Comparison of ENCODE assay signal across 8 mouse cellular contexts in the genomic region with DNA sequence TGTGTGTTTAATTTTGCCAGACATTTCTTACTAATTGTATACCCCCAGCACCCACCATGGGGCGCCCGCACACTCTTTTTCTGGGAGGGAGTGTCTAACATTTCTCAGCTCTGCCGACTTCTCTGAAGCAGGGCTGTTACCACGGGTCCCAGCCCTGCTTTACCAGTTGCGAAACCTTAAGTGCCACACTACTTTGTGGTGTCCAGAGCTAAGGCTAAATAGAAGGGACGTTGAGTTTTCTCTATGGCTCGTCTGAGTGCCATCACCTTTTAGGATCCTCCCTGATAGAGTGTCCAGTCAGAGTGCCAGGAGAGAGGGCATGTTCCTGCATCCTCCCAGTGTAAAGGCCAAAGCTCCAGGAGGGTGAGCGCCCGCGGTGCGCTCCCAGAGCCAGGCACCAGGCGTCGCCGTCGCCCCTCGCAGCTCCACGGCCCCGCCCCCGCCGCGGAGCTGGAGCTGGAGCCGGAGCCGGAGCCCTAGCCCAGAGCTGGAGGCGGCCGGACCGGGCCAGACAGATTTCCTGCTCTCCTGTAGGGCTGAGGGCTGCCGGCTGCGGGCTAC. TPM values are rescaled to one million over a fixed set of nuclear protein-coding genes. Genes with fewer than 3 reads are reported as not detected.
DNase-seq lines count a peak whose midpoint lies in the region; ATAC-seq and TF ChIP-seq lines count a peak whose summit lies in the region.

TSS of gene Ptpre (plus strand) at position 141 of the 561 bp plus-strand sequence.

- peak within 1 kb of the TSS; percentile 52 for H3ac ChIP-seq in myocyte (ENCODE audit: control insufficient read depth, insufficient read length)

- peak; percentile 86 for DNase-seq in CD4-positive, CD25-positive, alpha-beta regulatory T cell, adult 2 months (ENCODE audit: low read depth, low spot score)
- DNase-seq in fibroblast of lung, adult 2 months (ENCODE audit: low read depth) = peak; percentile 71
- DNase-seq in kidney, postnatal 0 days (ENCODE audit: low spot score) = peak; percentile 90
- DNase-seq in liver, embryonic 11.5 days (ENCODE audit: low spot score) = peak; percentile 88
- peak; percentile 82 to 93 for DNase-seq in spleen, postnatal 4 days (ENCODE audit: low spot score in 2 of 2)

- H3K79me2 ChIP-seq in myocyte (ENCODE audit: control insufficient read depth, insufficient read depth) = no peaks in the 10 kb centered on the region

- peak within 1 kb of the TSS; percentile 80 for H3K9ac ChIP-seq in heart, embryonic 13.5 days
- H3K9ac ChIP-seq in kidney, postnatal 0 days (ENCODE audit: low read depth, low read length) = peak within 1 kb of the TSS; percentile 50
- H3K9ac ChIP-seq in liver, embryonic 11.5 days (ENCODE audit: low read depth, low read length) = peak within 1 kb of the TSS; percentile 72

- peaks cover 8% of the 10 kb centered on the region for H3K4me1 ChIP-seq in brown adipose tissue, adult 24 weeks (ENCODE audit: control insufficient read depth, insufficient read depth, insufficient read length, low read length)
- peaks cover 7% of the 10 kb centered on the region; the same call in 1 of the 2 replicates for H3K4me1 ChIP-seq in heart, embryonic 13.5 days
- no peaks in the 10 kb centered on the region for H3K4me1 ChIP-seq in kidney, postnatal 0 days (replicated peaks; ENCODE audit: insufficient read depth, low read length)
- H3K4me1 ChIP-seq in liver, embryonic 11.5 days (replicated peaks; ENCODE audit: control insufficient read depth, insufficient read depth, low read length) = peaks cover 9% of the 10 kb centered on the region; the same call in 1 of the 2 replicates

- peak; percentile 82 for TF ChIP-seq CTCF in kidney, postnatal 0 days (IDR thresholded peaks at IDR 0.05; ENCODE audit: low read depth)

- H3K9me3 ChIP-seq in heart, embryonic 13.5 days = no peaks in the 10 kb centered on the region
- no peaks in the 10 kb centered on the region for H3K9me3 ChIP-seq in kidney, postnatal 0 days (replicated peaks; ENCODE audit: low read length)
- H3K9me3 ChIP-seq in liver, embryonic 11.5 days (ENCODE audit: control insufficient read depth, low read length) = no peaks in the 10 kb centered on the region

- H3K36me3 ChIP-seq in heart, embryonic 13.5 days = no peaks in the 10 kb centered on the region
- no peaks in the 10 kb centered on the region for H3K36me3 ChIP-seq in kidney, postnatal 0 days (ENCODE audit: insufficient read depth, low read length)
- H3K36me3 ChIP-seq in liver, embryonic 11.5 days (ENCODE audit: control insufficient read depth, insufficient read depth, low read length) = no peaks in the 10 kb centered on the region
- no peaks in the 10 kb centered on the region for H3K36me3 ChIP-seq in myocyte (ENCODE audit: control insufficient read depth, insufficient read depth)

- H3K4me3 ChIP-seq in brown adipose tissue, adult 24 weeks (ENCODE audit: insufficient read depth, low read depth, low read length) = peak within 1 kb of the TSS; percentile 81
- H3K4me3 ChIP-seq in heart, embryonic 13.5 days = peak within 1 kb of the TSS; percentile 70
- peak within 1 kb of the TSS; percentile 42 for H3K4me3 ChIP-seq in kidney, postnatal 0 days (replicated peaks; ENCODE audit: low read depth, low read length)
- peak within 1 kb of the TSS; percentile 81 for H3K4me3 ChIP-seq in liver, embryonic 11.5 days (ENCODE audit: low read depth, low read length)
- H3K4me3 ChIP-seq in myocyte = no peak within 1 kb of the TSS

- H3K27ac ChIP-seq in brown adipose tissue, adult 24 weeks (replicated peaks; ENCODE audit: low read depth, low read length) = peak within 1 kb of the TSS; percentile 54
- H3K27ac ChIP-seq in heart, embryonic 13.5 days (replicated peaks) = no peak within 1 kb of the TSS
- H3K27ac ChIP-seq in kidney, postnatal 0 days = no peak within 1 kb of the TSS
- peak within 1 kb of the TSS; percentile 52 for H3K27ac ChIP-seq in liver, embryonic 11.5 days (ENCODE audit: low read depth, low read length)

- ATAC-seq in heart, embryonic 13.5 days (ENCODE audit: extremely low read depth, insufficient number of reproducible peaks, low FRiP score, low TSS enrichment) = peak; percentile 62; the same call in 1 of the 2 replicates
- ATAC-seq in kidney, postnatal 0 days (replicated peaks; ENCODE audit: low FRiP score, low read depth) = peak; percentile 95
- ATAC-seq in liver, embryonic 11.5 days (replicated peaks; ENCODE audit: low FRiP score) = peak; percentile 91

- peaks cover 56% of the 10 kb centered on the region for H3K27me3 ChIP-seq in heart, embryonic 13.5 days (replicated peaks)
- H3K27me3 ChIP-seq in kidney, postnatal 0 days (ENCODE audit: insufficient read depth, low read length) = no peaks in the 10 kb centered on the region
- H3K27me3 ChIP-seq in liver, embryonic 11.5 days (replicated peaks; ENCODE audit: control insufficient read depth, insufficient read depth, low read length) = no peaks in the 10 kb centered on the region
- no peaks in the 10 kb centered on the region for H3K27me3 ChIP-seq in myocyte (ENCODE audit: control insufficient read depth, insufficient read depth, insufficient read length)

- H3K4me2 ChIP-seq in heart, embryonic 13.5 days = peak within 1 kb of the TSS; percentile 94
- peak within 1 kb of the TSS; percentile 87 for H3K4me2 ChIP-seq in kidney, postnatal 0 days (ENCODE audit: low read length)
- H3K4me2 ChIP-seq in liver, embryonic 11.5 days = peak within 1 kb of the TSS; percentile 96
- peak within 1 kb of the TSS; percentile 77 for H3K4me2 ChIP-seq in myocyte (ENCODE audit: low read depth)

- no peak for TF ChIP-seq POLR2A in myocyte (IDR thresholded peaks at IDR 0.05; ENCODE audit: insufficient read length, low read depth)

- 6% methylated on average over 25 of the region's 28 CpGs for WGBS in heart, embryonic 13.5 days
- 4% methylated on average over 28 of the region's 28 CpGs for WGBS in kidney, postnatal 0 days
- 2% methylated on average over 28 of the region's 28 CpGs for WGBS in liver, embryonic 11.5 days

TF ChIP-seq in myocyte, 11 proteins besides CTCF, POLR2A, EP300 and RAD21:
- TF ChIP-seq MYOG (IDR thresholded peaks at IDR 0.05; ENCODE audit: control insufficient read depth in 1 of 3, insufficient read depth in 1 of 3, insufficient read length in 2 of 3, low read depth in 2 of 3) (no peak), CEBPB (IDR thresholded peaks at IDR 0.05; ENCODE audit: insufficient read depth, poor library complexity, severe bottlenecking) (peak; percentile 44; the same call in 1 of the 2 replicates)

RNA-seq across cellular contexts. Expression of gene Ptpre, which starts in this region (rescaled TPM):
- 1.5 and 1.6 TPM in 2 replicates for polyA plus RNA-seq in brown adipose tissue, adult 24 weeks (2012; ENCODE audit: insufficient read depth, insufficient read length, missing spikeins)
- polyA plus RNA-seq in heart, embryonic 13.5 days (2015; fragmentation: Nextera tagmentation; extraction: Ambion mirVana) = 2.7 and 3.1 TPM in 2 replicates
- polyA plus RNA-seq in kidney, postnatal 0 days (2015; fragmentation: Nextera tagmentation; extraction: Ambion mirVana) = 1.0 and 1.3 TPM in 2 replicates
- polyA plus RNA-seq in liver, embryonic 11.5 days (2014; fragmentation: Nextera tagmentation; extraction: Ambion mirVana) = 5.4 and 7.0 TPM in 2 replicates
- polyA plus RNA-seq in myocyte (2012; fragmentation: generic; extraction: Trizol) = 2.4 TPM

Comparison
In these comparisons a context has a peak if more than half of its experiments do, and no peak if none do; other contexts are left out.
1. H3K27ac ChIP-seq: peak in brown adipose tissue, adult 24 weeks (single experiment) and liver, embryonic 11.5 days (single experiment); none in heart, embryonic 13.5 days (single experiment) and kidney, postnatal 0 days (single experiment).
2. Peak in every context shown above with its lines, with median percentiles within 50 percentile points of each other: DNase-seq, ATAC-seq, H3K4me2 ChIP-seq and H3K9ac ChIP-seq.